Mouse (Mus musculus) fat pad, adult 2 months (tissue): Measurements from ENCODE around the gene Adcy4.

Source experiments
- DNase-seq: peaks from one replicate; pipeline ENCODE4 v3.0.0-alpha.2; 2011; ENCODE audit warnings: low read depth, low spot score; ENCODE audit errors: extremely low read depth

Gene Adcy4

GRCm38 (mm10) chr14:55721076-55721475, 62.8 kb downstream of the Adcy4 start:
- no peak for DNase-seq

GRCm38 (mm10) chr14:55720666-55721065, 63.2 kb downstream of the Adcy4 start:
- DNase-seq: no peak

- no peak for DNase-seq
Measured at GRCm38 (mm10) chr14:55719737-55720136, 64.2 kb downstream of the Adcy4 start.
